Mouse (Mus musculus): ENCODE data around the gene Dscam.

DNA sequence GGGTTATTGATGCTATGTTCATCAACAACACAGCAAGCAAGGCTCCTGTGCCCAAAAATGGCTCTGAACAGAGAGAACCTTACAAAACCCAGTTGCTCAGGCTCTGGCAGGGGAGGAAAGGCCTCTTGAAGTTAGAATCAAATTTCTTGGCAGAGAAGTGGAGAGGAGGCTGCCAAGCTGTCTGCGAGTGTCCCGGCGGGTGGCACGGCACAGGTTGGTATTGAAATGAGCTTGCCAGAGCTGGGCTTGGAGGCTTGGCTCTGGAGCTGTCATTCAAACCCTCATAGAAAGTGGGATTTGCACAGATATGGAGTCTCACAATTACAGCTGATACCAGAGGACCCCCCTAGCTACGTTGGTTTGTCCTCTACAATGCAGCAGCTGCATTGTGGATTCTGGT is 550.1 kb downstream of the Dscam start:
- TF ChIP-seq POLR2A (IDR thresholded peaks at IDR 0.05; ENCODE audit: borderline replicate concordance, low read depth, low read length): no peak
- TF ChIP-seq CTCF (IDR thresholded peaks at IDR 0.05; ENCODE audit: low read depth, low read length): no peak
